12 mouse cellular contexts compared by ENCODE assay signal in genomic region chr9:23268609-23269008, GRCm38 (mm10). TPM values are rescaled to one million over a fixed set of nuclear protein-coding genes. Genes with fewer than 3 reads are reported as not detected.
DNase-seq lines count a peak whose midpoint lies in the region; ATAC-seq lines count a peak whose summit lies in the region.
"Had no signal": no experiment of that assay in that cellular context is flagged by ENCODE, and none has a peak within 500 bp of the region (broad histone marks: within the 10 kb centered on the region; RNA-seq: fewer than 3 reads in every experiment).

No protein-coding gene starts in this region.

- H3K27me3 ChIP-seq in heart, embryonic 16.5 days (ENCODE audit: control insufficient read depth, insufficient read depth, low read length) = no peaks in the 10 kb centered on the region
- no peaks in the 10 kb centered on the region for H3K27me3 ChIP-seq in midbrain, embryonic 12.5 days
- H3K27me3 ChIP-seq in midbrain, embryonic 10.5 days (ENCODE audit: low read depth, poor library complexity, severe bottlenecking) = no peaks in the 10 kb centered on the region
- H3K27me3 ChIP-seq: intestine, embryonic 15.5 days; stomach, embryonic 15.5 days had no signal

- H3K36me3 ChIP-seq in heart, embryonic 16.5 days (ENCODE audit: control insufficient read depth, insufficient read depth) = no peaks in the 10 kb centered on the region
- H3K36me3 ChIP-seq in midbrain, embryonic 12.5 days = no peaks in the 10 kb centered on the region
- no peaks in the 10 kb centered on the region for H3K36me3 ChIP-seq in midbrain, embryonic 10.5 days
- H3K36me3 ChIP-seq: intestine, embryonic 15.5 days; stomach, embryonic 15.5 days had no signal

- H3K27ac ChIP-seq in heart, embryonic 16.5 days (ENCODE audit: low read length) = peak overlapping the region; percentile 19
- no peak overlapping the region for H3K27ac ChIP-seq in midbrain, embryonic 12.5 days (replicated peaks)
- H3K27ac ChIP-seq in midbrain, embryonic 10.5 days (replicated peaks) = no peak overlapping the region
- H3K27ac ChIP-seq: intestine, embryonic 15.5 days; stomach, embryonic 15.5 days had no signal

- no peak overlapping the region for H3K9ac ChIP-seq in heart, embryonic 16.5 days (ENCODE audit: low read length)
- no peak overlapping the region for H3K9ac ChIP-seq in midbrain, embryonic 12.5 days (replicated peaks)
- H3K9ac ChIP-seq: intestine, embryonic 15.5 days; stomach, embryonic 15.5 days had no signal

- 16% methylated on average over 7 of the region's 7 CpGs for WGBS in heart, embryonic 16.5 days
- WGBS in midbrain, embryonic 12.5 days = 78% methylated on average over 7 of the region's 7 CpGs
- WGBS in midbrain, embryonic 10.5 days = 84% methylated on average over 7 of the region's 7 CpGs

- peak overlapping the region; percentile 33; the same call in 1 of the 2 replicates for H3K4me2 ChIP-seq in heart, embryonic 16.5 days (ENCODE audit: low read depth, low read length)
- H3K4me2 ChIP-seq in midbrain, embryonic 12.5 days (replicated peaks) = no peak overlapping the region
- H3K4me2 ChIP-seq: intestine, embryonic 15.5 days; stomach, embryonic 15.5 days had no signal

- DNase-seq in heart, adult 9 months (ENCODE audit: low spot score in 2 of 2) = no peak
- DNase-seq in midbrain, embryonic 10.5 days (ENCODE audit: low spot score) = no peak
- no peak for DNase-seq in thymus, postnatal 36 days
- DNase-seq: cerebellum, postnatal 36 days; lung, postnatal 10 days had no signal

- H3K4me3 ChIP-seq in heart, embryonic 16.5 days (ENCODE audit: low read length) = no peak overlapping the region
- no peak overlapping the region for H3K4me3 ChIP-seq in midbrain, embryonic 12.5 days
- no peak overlapping the region for H3K4me3 ChIP-seq in midbrain, embryonic 10.5 days
- H3K4me3 ChIP-seq: erythroblast, embryonic 14.5 days; intestine, embryonic 15.5 days; stomach, embryonic 15.5 days had no signal

- ATAC-seq in heart, embryonic 16.5 days (replicated peaks; ENCODE audit: extremely low read depth, insufficient read depth, low FRiP score) = peak; percentile 75
- ATAC-seq in midbrain, embryonic 12.5 days (ENCODE audit: low FRiP score, low read depth) = peak; percentile 30; the same call in 1 of the 2 replicates
- ATAC-seq in common myeloid progenitor, adult 5-6 weeks (replicated peaks; ENCODE audit: low read depth, poor library complexity, severe bottlenecking) = peak; percentile 68
- ATAC-seq in megakaryocyte-erythroid progenitor cell, adult 5-6 weeks (replicated peaks; ENCODE audit: low FRiP score, low TSS enrichment, poor library complexity, severe bottlenecking) = peak; percentile 91
- ATAC-seq: intestine, embryonic 15.5 days had no signal

- H3K4me1 ChIP-seq in heart, embryonic 16.5 days (ENCODE audit: control insufficient read depth, insufficient read depth, low read length) = peaks cover 7% of the 10 kb centered on the region
- H3K4me1 ChIP-seq in midbrain, embryonic 12.5 days = 0 out of 2 replicates have a peak, but pooled peaks cover 4% of the 10 kb centered on the region
- H3K4me1 ChIP-seq in midbrain, embryonic 10.5 days = no peaks in the 10 kb centered on the region
- H3K4me1 ChIP-seq: intestine, embryonic 15.5 days; stomach, embryonic 15.5 days had no signal

- H3K9me3 ChIP-seq in heart, embryonic 16.5 days (replicated peaks; ENCODE audit: control insufficient read depth, low read length) = no peaks in the 10 kb centered on the region
- no peaks in the 10 kb centered on the region for H3K9me3 ChIP-seq in midbrain, embryonic 12.5 days
- H3K9me3 ChIP-seq in midbrain, embryonic 10.5 days (replicated peaks) = no peaks in the 10 kb centered on the region
- H3K9me3 ChIP-seq: intestine, embryonic 15.5 days; stomach, embryonic 15.5 days had no signal

RNA-seq across cellular contexts. Expression of gene Bmper, which starts 45.7 kb away (rescaled TPM):
- polyA plus RNA-seq in heart, embryonic 16.5 days (2015; fragmentation: Nextera tagmentation; extraction: Ambion mirVana) = 6.0 and 8.5 TPM in 2 replicates
- 2.9 and 5.3 TPM in 2 replicates for polyA plus RNA-seq in midbrain, embryonic 12.5 days (2016; fragmentation: Nextera tagmentation; extraction: Ambion mirVana)
- polyA plus RNA-seq in midbrain, embryonic 10.5 days (2016; fragmentation: Nextera tagmentation; extraction: Ambion mirVana) = 0.72 and 1.6 TPM in 2 replicates
- not detected in 2 replicates for total RNA-seq in common myeloid progenitor, adult 5-6 weeks (2017)
- total RNA-seq in megakaryocyte-erythroid progenitor cell, adult 5-6 weeks (2014; fragmentation: Nextera tagmentation) = not detected in 2 replicates
- not detected in 2 replicates for total RNA-seq in megakaryocyte-erythroid progenitor cell, adult 5-6 weeks (2017)
- polyA plus RNA-seq: erythroblast, embryonic 14.5 days had no signal

Comparison
In these comparisons a context has a peak if more than half of its experiments do, and no peak if none do; other contexts are left out.
1. ATAC-seq: peak in every context shown above with its lines; median percentile 91 in megakaryocyte-erythroid progenitor cell, adult 5-6 weeks; 75 in heart, embryonic 16.5 days; 68 in common myeloid progenitor, adult 5-6 weeks; 30 in midbrain, embryonic 12.5 days.